Mouse (Mus musculus) urinary bladder, postnatal 14 days (tissue): Measurements from ENCODE around the gene Hoxd1.
A peak's percentile ranks its signal among the peaks of the same experiment; 100 is the strongest.

ENCODE experiments used
- DNase-seq: peaks from one replicate; pipeline ENCODE4 v3.0.0; 2021; ENCODE audit warnings: low spot score

Gene Hoxd1

GRCm38 (mm10) chr2:74762522-74763244 is at the start of gene Hoxd1:
Hoxd1 (plus strand) TSS chr2:74762980.
- DNase-seq = peak; percentile 53

- DNase-seq = no peak
Measured at GRCm38 (mm10) chr2:74713239-74714150, 49.3 kb upstream of the Hoxd1 start.

- no peak for DNase-seq
Measured at GRCm38 (mm10) chr2:74714156-74714789, 48.5 kb upstream of the Hoxd1 start.

DNA sequence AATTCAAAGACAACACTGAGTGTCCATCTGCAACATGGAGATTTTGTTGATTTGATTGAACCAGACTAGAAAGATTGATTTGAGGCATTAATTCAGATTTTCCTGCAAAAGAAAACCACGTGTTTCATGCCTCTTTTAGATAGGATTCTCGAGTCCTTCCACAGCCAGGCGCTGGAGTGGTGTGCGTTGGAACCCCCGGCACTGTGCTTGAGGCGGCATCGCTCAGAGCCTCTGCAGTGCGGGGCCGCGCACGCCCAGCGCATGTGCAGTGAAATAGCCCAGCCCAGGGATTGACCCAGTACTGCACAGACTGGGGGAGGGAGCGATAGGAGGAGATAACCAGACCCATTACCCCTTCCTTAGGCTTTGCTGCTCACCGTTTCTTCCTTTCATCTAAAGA is 47.9 kb upstream of the Hoxd1 start:
- peak; percentile 65 for DNase-seq

DNA sequence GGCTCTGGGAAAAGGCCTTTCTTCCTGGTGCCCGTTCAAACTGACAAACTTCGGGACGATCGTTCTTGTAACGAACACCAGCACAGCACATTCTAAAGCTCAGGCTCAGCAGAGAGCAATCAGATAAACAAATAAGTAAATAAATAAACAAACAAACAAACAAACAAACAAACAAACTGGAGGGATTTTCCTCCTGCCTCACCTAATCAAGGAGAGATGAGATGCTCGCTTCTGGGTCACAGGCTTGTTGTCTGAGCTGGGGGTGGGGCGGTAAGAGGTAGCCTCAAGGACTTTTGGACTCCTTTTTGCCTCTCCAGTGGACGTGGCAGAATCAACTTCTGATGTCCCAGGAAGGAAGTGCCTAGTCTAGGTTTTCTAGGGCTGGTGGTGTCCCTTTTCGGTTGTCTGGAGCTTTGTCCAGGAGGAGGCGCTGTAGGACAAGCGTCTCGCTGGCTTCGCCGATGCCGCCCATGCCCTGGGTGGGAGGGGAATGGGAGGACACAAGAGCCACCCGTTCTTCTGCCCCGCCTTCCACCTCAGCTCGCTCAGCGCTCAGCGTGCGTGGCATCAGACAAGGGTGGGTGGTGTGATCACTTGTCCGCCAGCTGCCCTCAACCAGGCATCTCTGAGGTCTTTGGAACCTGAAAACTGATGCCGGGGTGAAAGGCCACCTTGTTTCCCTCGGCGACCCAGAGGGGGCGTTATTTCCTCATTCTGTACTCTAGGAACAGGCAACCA is 47.1 kb upstream of the Hoxd1 start:
- DNase-seq = peak; percentile 97

DNA sequence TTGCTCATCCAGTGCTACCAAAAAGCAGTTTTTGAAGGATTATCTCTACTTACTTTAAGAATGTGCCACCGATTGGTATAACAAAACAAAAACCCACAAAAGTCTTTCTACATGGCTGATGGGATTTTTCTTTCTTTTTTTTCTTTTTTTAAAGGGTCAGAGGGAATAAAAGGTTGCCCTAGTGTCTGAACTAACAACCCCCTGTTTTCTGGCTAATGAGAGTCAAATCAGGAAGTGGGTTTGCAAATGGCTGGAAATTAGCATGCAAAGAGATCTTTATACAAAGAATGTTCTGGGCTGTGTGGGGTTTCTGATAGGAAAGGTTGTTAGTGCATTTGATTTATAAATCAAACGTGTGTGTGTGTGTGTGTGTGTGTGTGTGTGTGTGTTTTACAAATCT is 42.4 kb upstream of the Hoxd1 start:
- no peak for DNase-seq

DNA sequence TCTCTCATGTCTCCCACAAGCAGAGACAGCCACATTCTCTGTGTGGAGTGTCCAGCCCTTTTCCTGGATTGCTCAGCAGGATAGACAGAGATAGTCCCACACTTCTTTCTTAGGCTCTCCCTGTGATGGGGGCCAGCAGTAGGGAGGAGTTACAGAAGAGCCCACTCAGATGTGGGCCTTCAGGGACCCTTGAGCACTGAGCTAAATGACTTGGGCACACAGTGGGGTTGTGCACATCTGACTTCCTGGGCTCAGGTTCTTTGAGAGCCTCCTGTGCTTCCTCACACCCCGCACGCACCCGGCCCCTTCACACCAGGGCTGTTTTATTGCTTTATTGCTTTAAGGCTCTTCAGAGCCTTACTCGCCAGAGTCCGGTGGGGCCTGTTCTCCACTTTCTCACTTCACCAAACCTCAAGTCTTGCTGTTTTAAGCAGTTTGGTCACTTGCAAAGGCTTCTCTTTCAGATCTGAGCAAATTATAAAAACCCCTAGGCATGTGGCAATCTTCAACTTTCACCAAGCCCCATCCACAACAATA is 41.8 kb upstream of the Hoxd1 start:
- no peak for DNase-seq

- no peak for DNase-seq
Measured at GRCm38 (mm10) chr2:74721882-74722281, 40.9 kb upstream of the Hoxd1 start.

DNA sequence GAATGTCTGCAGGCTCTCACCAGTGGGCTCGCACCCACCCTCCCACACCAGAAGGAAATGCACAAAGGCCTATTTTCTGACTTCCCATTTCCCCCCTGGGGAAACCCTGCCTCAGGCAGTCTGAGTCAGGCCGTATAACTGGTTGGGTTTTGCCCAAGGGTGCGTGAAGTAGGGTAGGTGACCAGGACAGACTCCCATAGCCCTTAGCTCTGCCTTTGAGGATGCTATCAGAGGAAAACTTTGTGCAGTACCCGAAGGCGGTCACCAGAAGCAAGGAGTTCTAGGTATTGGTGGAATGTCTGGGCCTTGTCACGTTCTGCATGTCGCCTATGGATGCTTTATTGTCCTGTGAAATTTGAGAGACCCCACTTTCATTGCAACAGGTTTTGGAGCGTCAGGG is 39.8 kb upstream of the Hoxd1 start:
- DNase-seq = no peak

DNA sequence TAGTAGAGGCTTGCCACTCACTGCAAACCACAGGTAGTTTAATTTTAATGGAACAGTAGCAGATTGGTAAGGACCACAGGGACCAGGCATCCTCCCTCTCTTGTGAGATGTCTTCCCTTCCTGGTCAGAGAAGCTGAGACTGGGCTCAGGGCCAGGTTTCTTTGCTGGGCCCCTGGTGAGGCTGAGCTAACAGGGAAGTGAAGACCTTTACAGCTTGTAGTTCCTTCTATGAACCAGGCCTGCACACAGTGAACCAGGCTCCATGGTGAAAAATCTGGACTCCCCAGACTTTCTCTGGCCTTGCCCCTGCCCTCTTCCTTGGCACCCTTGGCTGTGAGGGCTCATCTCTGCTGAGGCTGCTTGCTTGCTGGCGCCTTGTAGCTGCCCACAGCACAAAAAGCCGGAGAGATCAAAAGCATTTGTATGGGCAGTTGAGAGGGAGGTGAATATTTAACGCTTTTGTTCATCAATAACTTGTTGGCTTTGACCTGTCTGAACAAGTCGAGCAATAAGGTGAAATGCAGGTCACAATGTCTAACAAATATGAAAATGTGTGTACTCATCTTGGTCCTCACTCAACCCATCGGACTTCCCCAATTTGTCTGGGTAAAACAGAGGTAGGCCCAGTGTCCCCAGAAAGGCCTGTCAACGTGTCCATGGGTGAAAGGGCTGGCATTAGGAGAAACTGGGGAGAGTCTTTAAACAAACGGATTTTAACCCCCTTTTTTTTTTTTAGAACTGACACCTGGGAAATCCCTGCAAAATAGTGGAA is 38.4 kb upstream of the Hoxd1 start:
- DNase-seq = peak; percentile 73

- DNase-seq = no peak
Measured at GRCm38 (mm10) chr2:74725171-74725570, 37.6 kb upstream of the Hoxd1 start.

- no peak for DNase-seq
Measured at GRCm38 (mm10) chr2:74726551-74726950, 36.2 kb upstream of the Hoxd1 start, which contains the start of gene Gm28230. Gm28230 (plus strand) TSS chr2:74726728.

DNA sequence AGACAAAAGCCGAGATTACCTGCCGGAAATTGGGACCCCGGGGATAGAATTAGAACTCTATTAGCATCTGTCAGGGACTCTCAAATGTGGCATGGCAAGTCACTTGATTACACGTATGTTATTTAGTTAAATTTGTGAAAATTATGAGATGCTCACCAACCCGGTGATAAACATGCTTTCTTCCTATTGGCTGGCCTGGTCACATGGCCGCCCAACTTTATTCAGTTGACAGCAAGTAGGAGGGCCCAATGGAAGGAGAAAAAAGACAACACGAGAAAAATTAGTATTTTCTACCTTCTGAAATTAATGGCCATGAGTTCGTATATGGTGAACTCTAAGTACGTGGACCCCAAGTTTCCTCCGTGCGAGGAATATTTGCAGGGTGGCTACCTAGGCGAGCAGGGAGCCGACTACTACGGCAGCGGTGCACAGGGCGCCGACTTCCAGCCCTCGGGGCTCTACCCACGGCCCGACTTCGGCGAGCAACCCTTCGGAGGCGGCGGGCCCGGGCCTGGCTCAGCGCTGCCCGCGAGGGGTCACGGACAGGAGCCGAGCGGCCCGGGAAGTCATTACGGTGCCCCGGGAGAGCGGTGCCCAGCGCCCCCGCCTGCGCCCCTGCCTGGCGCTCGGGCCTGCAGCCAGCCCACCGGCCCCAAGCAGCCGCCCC is 35.7 kb upstream of the Hoxd1 start:
- DNase-seq = no peak

GRCm38 (mm10) chr2:74727640-74728302 is 35.0 kb upstream of the Hoxd1 start:
- DNase-seq = no peak

DNA sequence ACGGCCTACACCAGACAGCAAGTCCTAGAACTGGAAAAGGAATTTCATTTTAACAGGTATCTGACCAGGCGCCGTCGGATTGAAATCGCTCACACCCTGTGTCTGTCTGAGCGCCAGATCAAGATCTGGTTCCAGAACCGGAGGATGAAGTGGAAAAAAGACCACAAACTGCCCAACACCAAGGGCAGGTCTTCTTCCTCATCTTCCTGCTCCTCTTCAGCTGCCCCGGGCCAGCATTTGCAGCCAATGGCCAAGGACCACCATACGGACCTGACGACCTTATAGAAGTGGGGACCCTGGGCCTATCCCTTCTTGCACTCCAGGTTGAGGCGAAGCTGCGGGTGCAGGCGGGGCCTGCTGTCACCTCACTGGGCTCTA is 34.5 kb upstream of the Hoxd1 start:
- no peak for DNase-seq

GRCm38 (mm10) chr2:74730331-74730730 is 32.4 kb upstream of the Hoxd1 start:
- DNase-seq = no peak

DNA sequence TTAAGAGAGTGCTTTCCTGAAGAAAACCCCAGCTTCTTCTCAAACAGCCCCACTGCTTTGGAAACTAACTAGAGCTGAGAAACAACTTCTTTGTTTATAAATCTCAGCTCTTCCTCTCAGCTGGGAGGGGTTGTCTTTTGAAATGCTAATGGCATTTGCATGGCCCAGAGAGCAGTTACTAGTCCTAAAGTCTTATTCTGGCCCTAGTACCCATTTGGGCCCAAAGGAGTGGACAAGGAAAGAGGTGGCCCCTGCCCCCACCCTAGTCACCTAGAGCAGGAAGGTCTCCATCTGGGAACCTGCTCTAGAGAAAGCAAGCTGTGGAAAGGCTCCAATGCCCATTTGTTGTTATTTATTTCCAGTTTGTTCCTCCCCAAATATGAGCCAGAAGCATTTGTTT is 31.7 kb upstream of the Hoxd1 start:
- DNase-seq = no peak

- DNase-seq = no peak
Measured at GRCm38 (mm10) chr2:74731799-74732512, 30.8 kb upstream of the Hoxd1 start.
